In genomic region chr9:47686881-47687280, GRCm38 (mm10) we compare ENCODE assay signal across 19 mouse cellular contexts.
A peak's percentile ranks its signal among the peaks of the same experiment; 100 is the strongest.
DNase-seq lines count a peak whose midpoint lies in the region; ATAC-seq lines count a peak whose summit lies in the region.
"Had no signal": no experiment of that assay in that cellular context is flagged by ENCODE, and none has a peak within 500 bp of the region (broad histone marks: within the 10 kb centered on the region; RNA-seq: fewer than 3 reads in every experiment).

No protein-coding gene starts in this region.

- H3K27ac ChIP-seq in hindbrain, embryonic 11.5 days (ENCODE audit: low read depth, low read length): no peak overlapping the region
- no peak overlapping the region for H3K27ac ChIP-seq in hindbrain, embryonic 10.5 days
- H3K27ac ChIP-seq in midbrain, embryonic 10.5 days (replicated peaks): no peak overlapping the region
- no peak overlapping the region for H3K27ac ChIP-seq in intestine, embryonic 15.5 days
- H3K27ac ChIP-seq: embryonic facial prominence, embryonic 13.5 days had no signal

- 52% methylated on average over 2 of the region's 2 CpGs for WGBS in hindbrain, embryonic 11.5 days
- 59% methylated on average over 2 of the region's 2 CpGs for WGBS in hindbrain, embryonic 10.5 days
- WGBS in midbrain, embryonic 10.5 days: 85% methylated on average over 2 of the region's 2 CpGs
- 88% methylated on average over 2 of the region's 2 CpGs for WGBS in intestine, embryonic 15.5 days

- H3K9ac ChIP-seq in hindbrain, embryonic 11.5 days (ENCODE audit: low read depth, low read length): no peak overlapping the region
- no peak overlapping the region for H3K9ac ChIP-seq in intestine, embryonic 15.5 days
- H3K9ac ChIP-seq: embryonic facial prominence, embryonic 13.5 days; heart, embryonic 12.5 days; hindbrain, embryonic 12.5 days had no signal

- H3K36me3 ChIP-seq in hindbrain, embryonic 11.5 days (ENCODE audit: control insufficient read depth, insufficient read depth, low read length): no peaks in the 10 kb centered on the region
- H3K36me3 ChIP-seq in hindbrain, embryonic 10.5 days: no peaks in the 10 kb centered on the region
- H3K36me3 ChIP-seq in midbrain, embryonic 10.5 days: no peaks in the 10 kb centered on the region
- H3K36me3 ChIP-seq in intestine, embryonic 15.5 days: no peaks in the 10 kb centered on the region
- H3K36me3 ChIP-seq: embryonic facial prominence, embryonic 13.5 days; heart, embryonic 12.5 days; hindbrain, embryonic 12.5 days had no signal

- H3K27me3 ChIP-seq in hindbrain, embryonic 11.5 days (ENCODE audit: control insufficient read depth, insufficient read depth, low read length): no peaks in the 10 kb centered on the region
- H3K27me3 ChIP-seq in hindbrain, embryonic 10.5 days (ENCODE audit: insufficient read depth, poor library complexity, severe bottlenecking): no peaks in the 10 kb centered on the region
- no peaks in the 10 kb centered on the region for H3K27me3 ChIP-seq in midbrain, embryonic 10.5 days (ENCODE audit: low read depth, poor library complexity, severe bottlenecking)
- H3K27me3 ChIP-seq in intestine, embryonic 15.5 days (replicated peaks): no peaks in the 10 kb centered on the region
- H3K27me3 ChIP-seq: hindbrain, embryonic 12.5 days had no signal

- H3K4me2 ChIP-seq in hindbrain, embryonic 11.5 days (replicated peaks; ENCODE audit: low read depth, low read length): no peak overlapping the region
- no peak overlapping the region for H3K4me2 ChIP-seq in intestine, embryonic 15.5 days (replicated peaks)
- H3K4me2 ChIP-seq: embryonic facial prominence, embryonic 13.5 days; heart, embryonic 12.5 days; hindbrain, embryonic 12.5 days had no signal

- no peak overlapping the region for H3K4me3 ChIP-seq in hindbrain, embryonic 11.5 days (ENCODE audit: low read depth, low read length)
- no peak overlapping the region for H3K4me3 ChIP-seq in hindbrain, embryonic 10.5 days
- H3K4me3 ChIP-seq in midbrain, embryonic 10.5 days: no peak overlapping the region
- H3K4me3 ChIP-seq in intestine, embryonic 15.5 days (replicated peaks): no peak overlapping the region
- H3K4me3 ChIP-seq: embryonic facial prominence, embryonic 13.5 days; heart, embryonic 12.5 days; hindbrain, embryonic 12.5 days had no signal

- H3K9me3 ChIP-seq in hindbrain, embryonic 11.5 days (ENCODE audit: control insufficient read depth, low read length): no peaks in the 10 kb centered on the region
- H3K9me3 ChIP-seq in hindbrain, embryonic 10.5 days: no peaks in the 10 kb centered on the region
- no peaks in the 10 kb centered on the region for H3K9me3 ChIP-seq in midbrain, embryonic 10.5 days (replicated peaks)
- H3K9me3 ChIP-seq in intestine, embryonic 15.5 days: no peaks in the 10 kb centered on the region
- H3K9me3 ChIP-seq: embryonic facial prominence, embryonic 13.5 days; heart, embryonic 12.5 days; hindbrain, embryonic 12.5 days had no signal

- ATAC-seq in hindbrain, embryonic 11.5 days (ENCODE audit: low FRiP score): no peak
- ATAC-seq in intestine, embryonic 15.5 days: no peak
- ATAC-seq: inflammation-experienced regulatory T-cells, adult 6 months had no signal

- peak; percentile 20 for DNase-seq in embryo, embryonic 10.5 days (ENCODE audit: low spot score)
- DNase-seq in embryo, embryonic 9.5 days (ENCODE audit: extremely low spot score): no peak
- peak; percentile 27 for DNase-seq in hindbrain, embryonic 11.5 days (ENCODE audit: low spot score)
- DNase-seq in hindbrain, embryonic 10.5 days (ENCODE audit: low spot score): no peak
- DNase-seq in testis, postnatal 10 days (ENCODE audit: low spot score): peak; percentile 15
- DNase-seq in testis, postnatal 14 days (ENCODE audit: low spot score): no peak
- DNase-seq in midbrain, embryonic 10.5 days (ENCODE audit: low spot score): no peak
- DNase-seq: adrenal gland, postnatal 14 days; cerebellum, adult 18-20 months; cerebellum, adult 9-11 months; cerebellum, postnatal 36 days; gastrocnemius, postnatal 10 days; kidney, adult 11 months; kidney, adult 9 months had no signal

- H3K4me1 ChIP-seq in hindbrain, embryonic 11.5 days (replicated peaks; ENCODE audit: control insufficient read depth, insufficient read depth, low read length): no peaks in the 10 kb centered on the region
- H3K4me1 ChIP-seq in hindbrain, embryonic 10.5 days (replicated peaks): peaks cover 31% of the 10 kb centered on the region
- H3K4me1 ChIP-seq in midbrain, embryonic 10.5 days: peaks cover 9% of the 10 kb centered on the region
- peaks cover 9% of the 10 kb centered on the region; the same call in 1 of the 2 replicates for H3K4me1 ChIP-seq in intestine, embryonic 15.5 days (replicated peaks)

Comparison
In these comparisons a context has a peak if more than half of its experiments do, and no peak if none do; other contexts are left out.
1. DNase-seq: peak in embryo, embryonic 10.5 days (single experiment), hindbrain, embryonic 11.5 days (single experiment) and testis, postnatal 10 days (single experiment); none in embryo, embryonic 9.5 days (single experiment), hindbrain, embryonic 10.5 days (single experiment), testis, postnatal 14 days (single experiment) and midbrain, embryonic 10.5 days (single experiment).